Mouse (Mus musculus) heart, postnatal 25 days (tissue): ENCODE measurements around the gene Sfxn3. TPM values are rescaled to one million over a fixed set of nuclear protein-coding genes. Genes with fewer than 3 reads are reported as not detected.

Experiments
- DNase-seq: peaks from one replicate; pipeline ENCODE4 v3.0.0; 2022; ENCODE audit warnings: low spot score
- intact Hi-C: fragments of 180-260 bp; cut with DNase I; formaldehyde crosslinking; loops from one replicate; pipeline ENCODE4 v1.15.1; 2025
- total RNA-seq, 2 experiments: library from RNA; stranded (reverse); gene quantifications; 2 replicates each; pipeline ENCODE4 v1.2.3; 2021

Gene Sfxn3
- total RNA-seq, 2 experiments from 2014 or later: 10.7 to 13.9 TPM

- DNase-seq: no peak
- intact Hi-C loops: no loop called here
These were observed 2.8 kb upstream of the Sfxn3 start for GRCm38 (mm10) chr19:45044389-45044927.

DNA sequence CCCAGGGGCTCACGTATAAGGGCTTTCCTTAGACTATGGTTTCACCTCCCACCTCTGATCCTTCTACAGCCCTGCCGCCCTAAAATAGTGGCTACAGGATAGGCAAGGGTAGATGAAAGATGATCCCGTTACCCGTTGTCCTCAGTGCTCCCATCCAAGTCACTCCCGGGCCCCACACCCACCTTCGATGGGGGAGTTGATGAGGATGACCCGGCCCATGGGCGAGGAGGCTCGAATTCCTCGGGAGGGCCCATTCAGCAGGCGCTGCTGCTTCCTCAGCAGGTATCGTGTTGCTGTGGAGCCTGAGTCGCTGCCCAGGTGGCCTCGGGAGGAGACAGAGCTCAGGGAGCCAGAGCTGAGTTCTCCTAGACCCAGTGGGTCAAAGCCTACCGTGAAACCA is 2.1 kb upstream of the Sfxn3 start:
- intact Hi-C loops: no loop called here
- DNase-seq: no peak

DNA sequence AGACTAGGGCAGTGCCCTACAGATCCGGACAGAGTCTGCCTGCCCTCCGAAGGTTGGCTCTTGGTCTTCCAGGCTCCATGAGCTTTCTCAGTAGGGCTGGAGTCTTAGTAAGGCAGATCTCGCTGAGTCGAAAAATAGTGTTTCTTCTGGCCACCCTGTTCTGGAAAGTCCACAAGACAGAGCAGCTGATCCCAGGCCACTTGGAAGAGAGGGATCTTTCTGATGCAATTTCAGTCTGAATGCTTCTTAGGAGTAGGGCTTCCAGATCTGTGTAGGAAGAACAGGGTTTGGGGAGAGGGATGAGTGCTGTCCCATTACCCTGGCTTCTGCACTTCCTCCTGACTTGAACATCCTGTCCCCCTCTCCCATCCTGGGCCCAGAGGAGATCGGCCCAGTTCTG is 1.7 kb upstream of the Sfxn3 start, which contains the start of gene Pdzd7:
TSS of gene Pdzd7 (minus strand) at position 67 of the 400 bp plus-strand sequence.
- intact Hi-C loops: no loop called here
- no peak for DNase-seq

DNA sequence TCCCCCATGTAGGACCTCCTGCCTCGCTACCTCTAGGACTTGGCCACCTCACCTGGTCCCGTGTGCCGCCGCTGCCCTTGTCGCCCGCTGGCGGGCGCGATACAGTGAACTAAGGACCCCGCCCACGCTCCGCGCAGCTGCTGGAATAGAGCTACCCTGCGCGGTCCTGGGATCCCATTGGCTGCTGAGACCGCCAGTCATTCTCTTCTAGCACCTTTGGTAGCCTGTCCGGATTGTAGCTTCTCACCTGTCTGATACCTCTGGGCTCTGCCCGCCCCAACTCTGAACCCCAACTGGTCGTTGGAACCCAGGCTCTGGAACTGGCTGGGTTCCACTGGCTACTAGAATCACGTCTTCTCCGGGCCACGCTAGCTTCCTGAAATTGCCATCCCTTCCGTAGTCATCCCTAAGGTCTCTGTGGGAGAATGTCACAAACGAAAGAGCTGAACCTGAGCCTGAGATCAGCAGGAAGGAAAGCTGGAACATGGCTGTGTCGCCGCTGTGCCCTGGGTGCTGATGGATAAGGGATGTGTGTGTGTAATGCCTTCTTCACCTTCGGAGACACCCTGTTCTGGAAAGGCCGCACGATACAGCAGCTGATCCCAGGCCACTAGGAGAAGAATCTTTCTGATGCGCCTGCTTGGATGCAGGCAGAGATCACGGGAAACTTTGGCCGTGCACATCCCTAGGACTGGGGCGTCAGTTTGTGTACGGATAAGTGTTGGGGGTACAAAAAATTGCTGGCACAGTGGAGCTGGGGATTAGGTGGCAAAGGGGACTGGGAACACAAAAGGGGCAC is 581 bp upstream of the Sfxn3 start:
- intact Hi-C loops: no loop called here
- DNase-seq: peak; percentile 70

GRCm38 (mm10) chr19:45047935-45048643 is 786 bp downstream of the Sfxn3 start:
- intact Hi-C loops: no loop called here
- peak; percentile 66 for DNase-seq

DNA sequence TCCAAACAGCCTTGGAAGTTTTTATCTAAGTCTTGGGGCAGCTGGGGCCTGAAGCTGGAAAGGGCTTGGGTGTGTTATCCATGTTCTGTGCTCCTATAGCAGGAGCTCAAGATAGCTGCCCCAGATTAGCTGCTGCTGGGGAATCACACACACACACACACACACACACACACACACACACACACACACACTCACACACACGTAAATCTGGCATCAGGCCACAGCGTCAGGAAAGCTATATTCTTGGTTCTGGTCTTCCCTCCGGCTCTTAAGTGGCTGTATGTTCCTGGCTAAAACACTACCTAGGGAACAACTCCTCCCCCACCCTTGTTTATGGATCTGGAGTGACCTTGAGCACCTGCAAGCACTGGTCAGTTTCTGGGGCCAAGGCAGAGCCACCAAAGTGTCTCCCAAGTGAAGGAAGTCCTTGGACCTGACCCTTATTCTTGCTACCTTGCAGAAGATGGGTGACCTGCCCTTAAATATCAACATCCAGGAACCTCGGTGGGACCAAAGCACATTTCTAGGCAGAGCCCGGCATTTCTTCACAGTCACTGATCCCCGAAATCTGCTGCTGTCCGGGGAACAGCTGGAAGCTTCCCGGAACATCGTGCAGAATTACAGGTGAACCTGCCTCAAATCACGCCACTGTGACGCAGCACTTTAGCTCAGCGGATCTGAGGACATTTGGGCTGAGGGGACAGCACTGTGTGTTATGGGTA is 1.5 kb downstream of the Sfxn3 start:
- intact Hi-C loops: no loop called here
- no peak for DNase-seq

- intact Hi-C loops: no loop called here
- DNase-seq: no peak
These were observed 2.2 kb downstream of the Sfxn3 start for GRCm38 (mm10) chr19:45049523-45049922.

DNA sequence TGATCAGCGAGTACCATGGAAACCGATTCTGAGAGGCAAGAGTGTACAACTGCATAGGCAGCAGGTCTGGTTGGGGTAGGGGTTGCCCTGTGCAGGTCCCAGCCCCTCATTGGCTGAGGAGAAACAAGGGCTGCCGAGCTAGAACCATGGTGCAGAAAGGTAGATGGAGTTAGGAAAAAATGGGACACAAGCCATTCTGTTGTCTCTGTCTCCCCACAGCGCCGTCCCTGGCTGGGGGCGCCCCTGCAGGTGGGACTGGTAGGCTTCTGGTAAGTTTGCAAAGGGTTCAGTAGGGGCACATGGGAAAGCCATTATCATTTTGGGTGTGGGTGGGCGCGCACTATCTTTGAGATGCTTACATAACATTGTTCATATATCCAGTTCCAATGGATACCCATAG is 6.1 kb downstream of the Sfxn3 start:
- no peak for DNase-seq
- intact Hi-C loops: no loop called here

DNA sequence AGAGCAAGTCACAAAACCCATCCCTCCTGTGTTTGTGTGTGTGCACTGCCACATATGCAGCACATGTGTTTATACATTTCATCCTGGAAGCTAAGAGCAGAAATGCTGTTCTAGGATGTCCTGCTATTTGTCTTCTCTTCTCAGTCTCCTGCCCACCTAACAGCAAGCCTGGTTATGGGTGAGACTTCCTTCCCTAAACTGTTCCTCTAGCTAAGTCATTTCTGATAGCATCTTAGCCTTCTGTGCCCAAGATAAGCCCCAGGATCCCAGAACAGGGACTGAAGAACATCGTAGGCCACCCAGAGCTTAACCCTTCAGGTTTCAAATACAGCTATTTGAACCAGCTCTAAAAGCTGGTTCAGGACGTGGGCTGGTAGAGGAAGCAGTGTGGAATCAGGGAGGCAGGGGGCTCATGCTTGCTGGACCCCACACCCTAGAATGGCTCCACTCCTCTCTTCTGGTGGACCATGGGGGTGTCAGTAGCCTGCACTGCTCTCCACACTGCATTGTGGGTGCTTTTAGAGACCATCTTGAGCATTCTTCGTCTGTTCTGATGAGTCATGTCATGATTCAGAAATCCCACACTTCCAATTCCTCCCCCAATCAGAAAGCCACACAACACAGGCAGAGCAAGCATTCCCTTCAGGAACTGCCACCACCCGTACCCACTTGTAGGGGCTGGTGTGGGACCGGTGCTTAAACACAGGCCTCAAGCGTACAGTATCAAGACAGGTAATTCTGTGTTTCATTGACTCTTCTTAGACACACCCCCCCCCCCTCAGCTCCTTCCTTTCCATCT is 7.8 kb downstream of the Sfxn3 start:
- DNase-seq: no peak
- intact Hi-C loops: no loop called here

DNA sequence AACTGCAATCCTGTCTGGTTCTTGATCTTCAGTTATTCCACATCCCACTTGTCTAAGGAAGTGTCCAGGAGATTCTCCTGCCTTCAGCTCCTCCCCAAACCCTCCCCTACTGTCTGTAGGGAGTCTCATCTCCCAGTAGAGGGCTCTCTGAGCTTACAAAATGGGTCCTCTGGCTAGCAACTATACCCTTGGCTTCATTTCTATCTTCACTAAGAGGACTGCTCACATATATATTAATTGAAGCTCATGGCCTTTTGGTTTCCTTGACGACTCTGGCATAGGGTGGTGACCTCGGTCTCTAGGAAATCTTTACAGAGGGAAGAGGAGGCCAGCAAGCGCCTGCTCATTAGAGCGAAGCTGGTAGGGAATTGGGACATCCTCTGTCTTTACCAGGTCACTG is 9.1 kb downstream of the Sfxn3 start:
- no peak for DNase-seq
- intact Hi-C loops: no loop called here

GRCm38 (mm10) chr19:45056908-45057698 is 9.8 kb downstream of the Sfxn3 start:
- intact Hi-C loops: no loop called here
- DNase-seq: no peak

DNA sequence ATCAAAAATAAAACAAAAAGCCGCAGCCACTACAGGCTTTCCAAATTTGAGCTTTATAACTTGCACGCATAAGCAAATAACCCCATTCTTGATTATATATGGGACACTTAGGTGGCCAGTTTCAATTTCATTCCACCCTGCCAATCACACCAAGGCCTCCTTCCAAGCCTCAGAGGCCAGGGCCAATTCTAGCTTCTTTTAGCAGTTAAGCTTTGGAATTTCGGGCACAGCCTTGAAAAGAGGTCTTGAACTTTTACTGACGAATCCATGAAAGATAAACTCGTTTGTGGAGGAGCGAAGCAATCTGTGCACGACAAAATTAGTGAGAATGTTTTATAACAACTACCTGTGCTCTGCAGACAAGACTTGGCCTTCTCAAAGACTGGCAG is 10.4 kb downstream of the Sfxn3 start:
- no peak for DNase-seq
- intact Hi-C loops: loop anchor here (2.0 kb wide), 1 partner anchor 17 kb away; the partner anchor contains the start of gene Kazald1

GRCm38 (mm10) chr19:45058113-45058839 is 11.0 kb downstream of the Sfxn3 start:
- intact Hi-C loops: loop anchor here (2.0 kb wide), 1 partner anchor 17 kb away; the partner anchor contains the start of gene Kazald1
- DNase-seq: peak; percentile 88

DNA sequence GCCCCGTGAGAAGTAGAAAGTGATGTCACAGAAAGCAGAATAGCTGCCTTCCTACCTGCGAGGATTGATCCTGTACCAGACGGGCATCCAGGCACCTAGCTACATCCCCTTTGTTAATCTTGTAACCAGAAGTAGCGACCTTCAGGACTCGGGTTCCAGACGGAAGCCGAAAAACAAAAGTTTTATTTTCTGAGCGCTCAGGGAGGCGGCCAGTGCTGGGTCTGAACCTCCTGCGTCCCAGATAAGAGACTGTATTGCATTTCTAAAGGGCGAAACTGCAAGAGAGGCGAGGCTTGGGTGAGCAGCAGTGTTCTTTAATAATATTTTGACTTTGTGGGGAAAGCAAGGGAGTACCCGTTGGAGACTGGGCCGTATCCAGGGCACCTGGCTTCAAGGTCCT is 11.5 kb downstream of the Sfxn3 start:
- no peak for DNase-seq
- intact Hi-C loops: loop anchor here (2.0 kb wide), 1 partner anchor 16 kb away; the partner anchor contains the start of gene Kazald1

- no peak for DNase-seq
- intact Hi-C loops: no loop called here
These were observed 16.4 kb downstream of the Sfxn3 start for GRCm38 (mm10) chr19:45063565-45064292.

GRCm38 (mm10) chr19:45065226-45065625 is 17.9 kb downstream of the Sfxn3 start:
- intact Hi-C loops: no loop called here
- no peak for DNase-seq

- intact Hi-C loops: no loop called here
- DNase-seq: no peak
These were observed 19.9 kb downstream of the Sfxn3 start for GRCm38 (mm10) chr19:45067170-45067569.
